Mouse (Mus musculus) embryo, embryonic 10.5 days (tissue): ENCODE data around the gene Gm5168.
"Not testable (repeated sequence)": the region's sequence is repeated elsewhere in the genome, so short reads cannot be mapped to it uniquely, and the experiment has no call there.

Source experiments
- DNase-seq: peaks from one replicate; pipeline ENCODE4 v3.0.0-alpha.2; 2015; ENCODE audit warnings: low spot score

Gene Gm5168

GRCm38 (mm10) chrX:26050941-26051340, at the start of gene Gm5168:
Gene Gm5168 (minus strand): TSS chrX:26051041.
- not testable (repeated sequence) for DNase-seq
